Mouse (Mus musculus): ENCODE data around the gene Peli2.

- TF ChIP-seq CTCF (IDR thresholded peaks at IDR 0.05; ENCODE audit: control insufficient read depth, insufficient read depth, insufficient replicate concordance, low read depth, low read length), result no peak
- TF ChIP-seq POLR2A (IDR thresholded peaks at IDR 0.05; ENCODE audit: control insufficient read depth, low read depth, low read length), result no peak
Measured at GRCm38 (mm10) chr14:48207746-48208640, 87.4 kb downstream of the Peli2 start.

Measured in testis, adult 2 months (tissue).